Mouse (Mus musculus) heart, postnatal 14 days (tissue): ENCODE data around the gene Il25. TPM values are rescaled to one million over a fixed set of nuclear protein-coding genes. Genes with fewer than 3 reads are reported as not detected.

Source experiments
- DNase-seq, 2 experiments: peaks; one replicate each; pipeline ENCODE4 v3.0.0; 2021 to 2022
- intact Hi-C: fragments of 180-260 bp; cut with DNase I; formaldehyde crosslinking; loops from one replicate; pipeline ENCODE4 v1.15.1; 2025
- total RNA-seq, 2 experiments: library from RNA; stranded (reverse); gene quantifications; 2 replicates each; pipeline ENCODE4 v1.2.3; 2021

Il25 gene
- total RNA-seq, 2 experiments from 2014 or later = not detected

- peak; percentile 71 to 74 for DNase-seq
- intact Hi-C loops = no loop called here
Measured at GRCm38 (mm10) chr14:54925349-54926342, 6.8 kb upstream of the Il25 start, which contains the start of gene Efs. Gene Efs, minus strand, starts transcription at chr14:54926126.

- intact Hi-C loops = no loop called here
- DNase-seq = peak; percentile 68 to 71
Measured at GRCm38 (mm10) chr14:54926401-54927158, 5.9 kb upstream of the Il25 start.

GRCm38 (mm10) chr14:54927296-54927695 lies 5.2 kb upstream of the Il25 start:
- DNase-seq = no peak
- intact Hi-C loops = no loop called here

GRCm38 (mm10) chr14:54929801-54930200 lies 2.7 kb upstream of the Il25 start:
- no peak for DNase-seq
- intact Hi-C loops = no loop called here

- intact Hi-C loops = no loop called here
- DNase-seq = no peak
Measured at GRCm38 (mm10) chr14:54930431-54930830, 2.1 kb upstream of the Il25 start.

GRCm38 (mm10) chr14:54935904-54936830 lies 3.7 kb downstream of the Il25 start, which contains the start of gene Cmtm5:
Gene Cmtm5, plus strand, starts transcription at chr14:54936261.
- intact Hi-C loops = loop anchor here (5.0 kb wide), 2 partner anchors 71 to 224 kb away; partner anchors contain the start of gene Cebpe
- peak in 1 of 2 experiments; percentile 18 for DNase-seq

GRCm38 (mm10) chr14:54936831-54937160 lies 4.3 kb downstream of the Il25 start:
- intact Hi-C loops = loop anchor here (5.0 kb wide), 2 partner anchors 71 to 224 kb away; partner anchors contain the start of gene Cebpe
- no peak for DNase-seq

GRCm38 (mm10) chr14:54937361-54938182 lies 5.1 kb downstream of the Il25 start:
- peak in 1 of 2 experiments; percentile 56 for DNase-seq
- intact Hi-C loops = loop anchor here (2.0 to 5.0 kb wide), 3 partner anchors 70 to 225 kb away; partner anchors contain the start of gene Cebpe

- peak; percentile 52 to 70 for DNase-seq
- intact Hi-C loops = loop anchor here (1.0 to 5.0 kb wide), 4 partner anchors 36 to 226 kb away; partner anchors contain the start of gene Cebpe
Measured at GRCm38 (mm10) chr14:54938431-54939219, 6.1 kb downstream of the Il25 start.

GRCm38 (mm10) chr14:54939434-54940175 lies 7.1 kb downstream of the Il25 start:
- DNase-seq = peak; percentile 72 to 85
- intact Hi-C loops = loop anchor here (1.0 to 5.0 kb wide), 4 partner anchors 37 to 227 kb away; partner anchors contain the start of gene Cebpe

- DNase-seq = peak in 1 of 2 experiments; percentile 50
- intact Hi-C loops = no loop called here
Measured at GRCm38 (mm10) chr14:54940176-54940530, 7.7 kb downstream of the Il25 start.

- intact Hi-C loops = no loop called here
- DNase-seq = peak in 1 of 2 experiments; percentile 48
Measured at GRCm38 (mm10) chr14:54941024-54941978, 8.8 kb downstream of the Il25 start.

GRCm38 (mm10) chr14:54942479-54942878 lies 10.0 kb downstream of the Il25 start:
- peak in 1 of 2 experiments; percentile 35 for DNase-seq

GRCm38 (mm10) chr14:54943971-54944370 lies 11.5 kb downstream of the Il25 start:
- no peak for DNase-seq
- intact Hi-C loops = no loop called here

More at GRCm38 (mm10) chr14:54942479-54942878, 10.0 kb downstream of the Il25 start:
- intact Hi-C loops = no loop called here

GRCm38 (mm10) chr14:54944939-54945338 lies 12.4 kb downstream of the Il25 start:
- intact Hi-C loops = no loop called here
- peak in 1 of 2 experiments; percentile 20 for DNase-seq
